Mouse (Mus musculus): ENCODE results near the gene Mid1.

GRCm38 (mm10) chrX:169881253-169882219 is 196.5 kb downstream of the Mid1 start:
- no peak for TF ChIP-seq CTCF (IDR thresholded peaks at IDR 0.05)
- TF ChIP-seq EP300 (IDR thresholded peaks at IDR 0.05) = no peak
